Mouse (Mus musculus): ENCODE results near the gene Anxa11.
"Not testable (repeated sequence)": the region's sequence is repeated elsewhere in the genome, so short reads cannot be mapped to it uniquely, and the experiment has no call there.

The Anxa11 gene

GRCm38 (mm10) chr14:25872461-25873415 is 30.8 kb downstream of the Anxa11 start:
- peak; percentile 36 for DNase-seq

- DNase-seq = not testable (repeated sequence)
Observed at GRCm38 (mm10) chr14:25876640-25877039, 34.7 kb downstream of the Anxa11 start.

GRCm38 (mm10) chr14:25881769-25882168 is 39.8 kb downstream of the Anxa11 start:
- not testable (repeated sequence) for DNase-seq

GRCm38 (mm10) chr14:25885886-25886285 is 43.9 kb downstream of the Anxa11 start:
- not testable (repeated sequence) for DNase-seq

GRCm38 (mm10) chr14:25894566-25894965 is 52.6 kb downstream of the Anxa11 start:
- not testable (repeated sequence) for DNase-seq

- not testable (repeated sequence) for DNase-seq
Observed at GRCm38 (mm10) chr14:25895686-25896085, 53.7 kb downstream of the Anxa11 start.

GRCm38 (mm10) chr14:25903000-25903399 is 61.0 kb downstream of the Anxa11 start, which contains the start of gene Plac9a:
Gene Plac9a, minus strand, starts transcription at chr14:25903100.
- not testable (repeated sequence) for DNase-seq

- not testable (repeated sequence) for DNase-seq
Observed at GRCm38 (mm10) chr14:25905243-25905642, 63.3 kb downstream of the Anxa11 start.

- DNase-seq = not testable (repeated sequence)
Observed at GRCm38 (mm10) chr14:25907272-25907671, 65.3 kb downstream of the Anxa11 start.

GRCm38 (mm10) chr14:25908976-25909375 is 67.0 kb downstream of the Anxa11 start:
- DNase-seq = not testable (repeated sequence)

GRCm38 (mm10) chr14:25918427-25919170 is 76.6 kb downstream of the Anxa11 start:
- DNase-seq = not testable (repeated sequence)

GRCm38 (mm10) chr14:25926814-25927561 is 85.0 kb downstream of the Anxa11 start:
- not testable (repeated sequence) for DNase-seq

- not testable (repeated sequence) for DNase-seq
Observed at GRCm38 (mm10) chr14:25927562-25927881, 85.6 kb downstream of the Anxa11 start, which contains the start of gene Tmem254a. Gene Tmem254a, minus strand, starts transcription at chr14:25927672.
